Mouse (Mus musculus): ENCODE measurements at regions not wholly inside any gene's neighbourhood (a gene's known extent, or its start where the extent isn't known, plus 50 kb on each side); places are given as distances from the start of the nearest gene placed in this dataset.

DNA sequence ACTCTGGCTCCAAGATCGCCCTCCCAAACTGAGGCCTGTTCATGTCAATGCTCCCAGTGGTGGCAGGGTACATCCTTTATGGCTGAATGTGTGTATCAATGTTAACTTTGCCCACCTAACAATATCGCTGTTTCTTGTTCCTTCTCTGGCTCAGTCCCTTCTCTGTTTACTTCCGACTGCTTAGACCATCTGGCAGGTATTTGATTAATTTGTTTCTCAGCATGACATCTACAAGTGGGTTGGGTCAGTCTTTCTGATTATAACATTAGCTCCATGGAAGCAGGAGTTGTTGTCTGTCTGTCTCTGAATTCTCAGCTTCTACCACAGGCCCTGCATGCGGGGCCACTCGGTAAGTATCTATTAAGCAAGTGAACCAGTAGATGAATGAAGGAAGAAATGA lies 49.9 kb upstream of the Peli1 start:
- Histone ChIP-seq H3K4me1 (ENCODE audit: control insufficient read depth, insufficient read depth, low read length) (peaks cover 24% of the 10 kb centered on the region), H3K4me3 (ENCODE audit: insufficient read depth, low read length) (no peak overlapping the region), H3K27ac (ENCODE audit: insufficient read depth, low read depth, low read length) (no peak overlapping the region)
- TF ChIP-seq POLR2A (IDR thresholded peaks at IDR 0.05; ENCODE audit: borderline replicate concordance, low read depth, low read length) (no peak), CTCF (IDR thresholded peaks at IDR 0.05; ENCODE audit: low read depth, low read length) (no peak)
